11 mouse cellular contexts compared by ENCODE assay signal in genomic region chr1:180408832-180409231, GRCm38 (mm10).
DNase-seq lines count a peak whose midpoint lies in the region; ATAC-seq and TF ChIP-seq lines count a peak whose summit lies in the region.
"Had no signal": no experiment of that assay in that cellular context is flagged by ENCODE, and none has a peak within 500 bp of the region (broad histone marks: within the 10 kb centered on the region; RNA-seq: fewer than 3 reads in every experiment).

No protein-coding gene starts in this region.

- H3K4me3 ChIP-seq in hindbrain, postnatal 0 days (ENCODE audit: low read length): no peak overlapping the region
- H3K4me3 ChIP-seq in hindbrain, embryonic 14.5 days (replicated peaks; ENCODE audit: low read length): no peak overlapping the region
- H3K4me3 ChIP-seq in lung, adult 2 months (replicated peaks; ENCODE audit: extremely low read depth, low read depth, low read length): no peak overlapping the region
- H3K4me3 ChIP-seq: limb, embryonic 13.5 days; midbrain, embryonic 15.5 days had no signal

- no peak overlapping the region for H3K9ac ChIP-seq in hindbrain, postnatal 0 days (replicated peaks; ENCODE audit: low read length)
- no peak overlapping the region for H3K9ac ChIP-seq in hindbrain, embryonic 14.5 days
- H3K9ac ChIP-seq: limb, embryonic 13.5 days; midbrain, embryonic 15.5 days had no signal

- H3K4me2 ChIP-seq in hindbrain, postnatal 0 days (ENCODE audit: low read depth, low read length): no peak overlapping the region
- no peak overlapping the region for H3K4me2 ChIP-seq in hindbrain, embryonic 14.5 days (replicated peaks)
- H3K4me2 ChIP-seq: limb, embryonic 13.5 days; midbrain, embryonic 15.5 days had no signal

- DNase-seq in hindbrain, postnatal 0 days (ENCODE audit: low spot score): no peak
- no peak for DNase-seq in hindbrain, embryonic 14.5 days (ENCODE audit: low spot score)
- peak; percentile 44 for DNase-seq in NIH3T3 (ENCODE audit: low read depth)
- DNase-seq in adrenal gland, postnatal 36 days: peak; percentile 59 to 77
- DNase-seq in lung, adult 2 months: no peak
- DNase-seq in frontal cortex, adult 2 months (ENCODE audit: extremely low spot score in 1 of 2, low spot score in 1 of 2): no peak
- no peak for DNase-seq in left cerebral cortex, adult 11 months (ENCODE audit: low spot score)

- TF ChIP-seq POLR2A in lung, adult 2 months (IDR thresholded peaks at IDR 0.05; ENCODE audit: borderline replicate concordance, extremely low read depth, low read depth, low read length): peak; percentile 19; the same call in 1 of the 2 replicates

- TF ChIP-seq CTCF in hindbrain, postnatal 0 days (IDR thresholded peaks at IDR 0.05; ENCODE audit: low read depth): no peak
- no peak for TF ChIP-seq CTCF in lung, adult 2 months (IDR thresholded peaks at IDR 0.05; ENCODE audit: insufficient read depth, low read length)

- H3K36me3 ChIP-seq in hindbrain, postnatal 0 days (ENCODE audit: insufficient read depth, low read length): no peaks in the 10 kb centered on the region; the same call in 1 of the 2 replicates
- H3K36me3 ChIP-seq in hindbrain, embryonic 14.5 days (replicated peaks; ENCODE audit: control insufficient read depth, insufficient read depth): no peaks in the 10 kb centered on the region
- H3K36me3 ChIP-seq: midbrain, embryonic 15.5 days had no signal

- 61% methylated on average over 9 of the region's 9 CpGs for WGBS in hindbrain, postnatal 0 days
- 69% methylated on average over 9 of the region's 9 CpGs for WGBS in hindbrain, embryonic 14.5 days
- 9% methylated on average over 9 of the region's 9 CpGs for WGBS in lung, adult 2 months

- no peaks in the 10 kb centered on the region for H3K9me3 ChIP-seq in hindbrain, postnatal 0 days (ENCODE audit: low read length)
- no peaks in the 10 kb centered on the region for H3K9me3 ChIP-seq in hindbrain, embryonic 14.5 days (ENCODE audit: control insufficient read depth, low read length)
- H3K9me3 ChIP-seq: G1E; limb, embryonic 13.5 days; midbrain, embryonic 15.5 days had no signal

- H3K4me1 ChIP-seq in hindbrain, postnatal 0 days (ENCODE audit: insufficient read depth, low read length): peaks cover 6% of the 10 kb centered on the region; the same call in 1 of the 2 replicates
- no peaks in the 10 kb centered on the region; the same call in 1 of the 2 replicates for H3K4me1 ChIP-seq in hindbrain, embryonic 14.5 days (replicated peaks; ENCODE audit: control insufficient read depth, insufficient read depth, low read length)
- peaks cover 66% of the 10 kb centered on the region for H3K4me1 ChIP-seq in lung, adult 2 months (ENCODE audit: control insufficient read depth, insufficient read depth, low read length)

- no peak for ATAC-seq in hindbrain, postnatal 0 days
- no peak for ATAC-seq in hindbrain, embryonic 14.5 days (ENCODE audit: low FRiP score)
- ATAC-seq: inflammation-experienced regulatory T-cells, adult 6 months; midbrain, embryonic 15.5 days had no signal

- 0 out of 2 replicates have a peak overlapping the region, but pooled peaks have one; percentile 15 for H3K27ac ChIP-seq in hindbrain, postnatal 0 days
- no peak overlapping the region for H3K27ac ChIP-seq in hindbrain, embryonic 14.5 days
- H3K27ac ChIP-seq: midbrain, embryonic 15.5 days had no signal

- H3K27me3 ChIP-seq in hindbrain, postnatal 0 days (ENCODE audit: insufficient read depth, low read length): no peaks in the 10 kb centered on the region
- no peaks in the 10 kb centered on the region for H3K27me3 ChIP-seq in hindbrain, embryonic 14.5 days (ENCODE audit: control insufficient read depth, insufficient read depth, low read length)
- H3K27me3 ChIP-seq: limb, embryonic 13.5 days; midbrain, embryonic 15.5 days had no signal

Comparison
In these comparisons a context has a peak if more than half of its experiments do, and no peak if none do; other contexts are left out.
1. DNase-seq: peak in NIH3T3 (single experiment) and adrenal gland, postnatal 36 days (2 of 2); none in hindbrain, postnatal 0 days (single experiment), hindbrain, embryonic 14.5 days (single experiment), lung, adult 2 months (single experiment), frontal cortex, adult 2 months (0 of 2) and left cerebral cortex, adult 11 months (single experiment).